Mouse (Mus musculus) inflammation-experienced regulatory T-cells, adult 6 months (primary cell): Measurements from ENCODE around the gene Crnkl1. TPM values are rescaled to one million over a fixed set of nuclear protein-coding genes. Genes with fewer than 3 reads are reported as not detected.
"Not testable (repeated sequence)": the region's sequence is repeated elsewhere in the genome, so short reads cannot be mapped to it uniquely, and the experiment has no call there.

Source experiments
- ATAC-seq: one replicate; pipeline ENCODE4 v1.8.0; 2017
- polyA plus RNA-seq, 3 experiments: library from polyadenylated mRNA; unstranded; fragments of 100-300 nt; shearing (Covaris generic); gene quantifications; one replicate each; pipeline ENCODE4 v1.2.1; 2017

Gene Crnkl1
- polyA plus RNA-seq, 3 experiments from 2014 or later = 52.1 to 54.4 (median 52.6) TPM

DNA sequence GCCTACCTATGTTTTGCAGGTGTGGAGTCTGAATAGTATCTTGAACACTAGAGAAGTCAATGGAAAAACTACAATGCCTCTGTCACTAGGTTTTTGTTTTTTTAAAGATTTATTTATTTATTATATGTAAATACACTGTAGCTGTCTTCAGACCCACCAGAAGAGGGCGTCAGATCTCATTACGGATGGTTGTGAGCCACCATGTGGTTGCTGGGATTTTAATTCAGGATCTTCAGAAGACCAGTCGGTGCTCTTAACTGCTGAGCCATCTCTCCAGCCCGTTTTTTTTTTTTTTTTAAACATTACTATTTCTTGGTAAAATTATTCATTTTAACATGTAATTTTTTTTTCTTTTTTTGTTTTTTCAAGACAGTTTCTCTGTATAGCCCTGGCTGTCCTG lies 28.9 kb downstream of the Crnkl1 start:
- not testable (repeated sequence) for ATAC-seq

DNA sequence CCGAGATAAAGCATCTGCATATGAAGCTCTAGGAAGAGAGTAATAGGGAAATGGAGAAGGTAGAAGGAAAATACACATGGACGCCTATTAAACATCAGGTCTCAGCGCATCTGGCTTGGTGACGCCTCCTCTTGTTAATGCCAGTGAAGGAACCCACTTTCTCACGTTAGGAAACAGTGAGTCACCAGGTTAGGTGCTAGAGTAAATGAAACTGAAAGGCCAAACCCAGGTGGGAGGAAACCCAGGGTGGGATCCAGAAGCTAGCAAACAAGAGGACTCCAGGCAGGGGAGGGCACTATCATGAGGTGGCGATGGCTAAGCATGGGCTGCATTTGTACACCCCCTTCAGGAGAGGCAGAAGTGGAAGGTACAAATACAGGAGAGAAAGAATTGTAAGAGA lies 29.7 kb downstream of the Crnkl1 start:
- peak; percentile 81 for ATAC-seq

DNA sequence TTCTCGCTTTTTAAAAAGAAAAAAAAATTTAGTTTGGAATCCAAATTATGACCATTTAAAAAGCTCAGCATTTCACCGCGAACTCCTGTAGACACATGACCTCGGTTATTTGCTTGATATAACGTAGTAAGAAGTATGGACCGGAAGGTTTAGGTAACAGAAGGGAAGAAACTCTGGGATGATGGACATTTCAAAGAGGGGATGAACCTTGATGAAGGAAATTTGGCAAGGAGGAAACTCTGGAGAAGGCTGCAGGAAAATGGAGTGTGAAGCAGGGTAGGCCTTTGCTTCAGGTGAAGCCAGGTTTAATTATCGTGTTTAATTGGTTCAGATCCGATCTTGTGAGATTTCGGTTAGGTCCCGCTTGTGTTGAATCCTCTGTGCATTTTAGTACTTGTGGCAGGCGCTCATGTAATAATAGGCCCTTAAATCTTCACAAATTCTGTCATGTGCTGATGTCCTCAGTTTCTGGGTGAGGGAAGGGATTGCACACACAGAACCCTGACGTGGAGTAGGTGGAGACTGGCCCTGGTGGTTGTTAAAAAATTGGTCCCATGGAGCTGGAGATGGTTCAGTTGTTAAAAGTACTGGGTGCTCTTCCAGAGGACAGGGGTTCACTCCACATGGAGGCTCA lies 30.7 kb downstream of the Crnkl1 start:
- no peak for ATAC-seq

DNA sequence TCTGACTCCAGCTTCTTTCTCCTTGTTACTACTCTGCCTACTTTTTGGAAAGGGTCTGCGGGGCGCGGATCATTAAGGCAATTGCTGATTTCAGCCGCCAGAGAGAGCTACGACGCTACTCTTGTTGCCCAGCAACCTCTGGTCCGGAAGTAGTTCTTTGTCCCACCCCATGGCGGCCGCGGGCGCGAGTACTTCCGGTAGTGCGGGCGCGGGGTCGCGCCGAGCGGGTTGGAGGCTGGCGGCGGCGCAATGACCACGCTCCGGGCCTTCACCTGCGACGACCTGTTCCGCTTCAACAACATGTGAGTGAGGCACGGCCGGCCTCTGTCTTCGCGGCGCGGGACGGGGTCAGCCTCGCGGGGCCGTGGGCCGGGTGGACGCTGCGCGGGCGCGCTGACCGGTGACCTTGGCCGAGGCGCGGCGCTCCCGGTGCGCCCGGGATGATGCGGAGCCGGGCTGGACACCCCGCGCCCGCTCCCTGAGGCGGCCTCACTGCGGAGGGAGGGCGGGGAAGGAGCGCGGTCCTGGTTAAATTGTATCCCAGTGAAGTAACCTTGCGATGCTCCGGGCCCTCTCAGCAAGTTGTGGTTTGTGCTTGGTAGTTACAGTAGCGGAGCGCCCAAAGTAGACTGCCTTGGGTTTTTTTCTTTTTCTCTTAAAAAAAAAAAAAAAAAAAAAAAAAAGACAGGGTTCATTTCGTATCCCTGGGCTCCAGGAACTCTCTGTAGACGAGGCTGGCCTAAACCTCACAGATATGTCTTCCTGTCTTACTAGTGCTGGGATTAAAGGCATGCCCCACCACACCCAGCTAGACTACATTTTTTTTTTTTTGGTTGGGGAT lies 31.5 kb downstream of the Crnkl1 start:
- peak; percentile 84 for ATAC-seq

DNA sequence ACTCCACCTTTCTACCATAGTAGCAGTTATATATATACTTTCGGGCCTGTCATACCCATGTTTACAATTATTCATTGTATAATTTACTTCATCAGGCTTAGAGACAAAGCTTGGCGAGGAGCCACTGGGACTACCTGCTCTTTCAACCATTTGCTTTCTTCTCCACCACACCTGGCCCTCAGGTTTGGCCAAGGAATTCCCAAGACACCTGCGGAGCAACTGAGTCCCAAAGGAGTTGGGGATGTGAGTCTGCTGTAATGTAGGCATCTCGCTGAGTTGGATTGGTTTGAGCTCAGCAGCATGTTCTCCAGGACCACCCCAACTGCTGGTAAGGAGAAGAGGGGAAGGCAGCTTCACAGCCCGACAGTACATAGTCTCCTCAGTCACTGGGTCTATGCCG lies 33.0 kb downstream of the Crnkl1 start, which contains the start of gene Naa20:
TSS of gene Naa20 (plus strand) at position 239 of the 400 bp plus-strand sequence.
- ATAC-seq = no peak

- ATAC-seq = not testable (repeated sequence)
Observed at GRCm38 (mm10) chr2:145900318-145900717, 34.5 kb downstream of the Crnkl1 start.

DNA sequence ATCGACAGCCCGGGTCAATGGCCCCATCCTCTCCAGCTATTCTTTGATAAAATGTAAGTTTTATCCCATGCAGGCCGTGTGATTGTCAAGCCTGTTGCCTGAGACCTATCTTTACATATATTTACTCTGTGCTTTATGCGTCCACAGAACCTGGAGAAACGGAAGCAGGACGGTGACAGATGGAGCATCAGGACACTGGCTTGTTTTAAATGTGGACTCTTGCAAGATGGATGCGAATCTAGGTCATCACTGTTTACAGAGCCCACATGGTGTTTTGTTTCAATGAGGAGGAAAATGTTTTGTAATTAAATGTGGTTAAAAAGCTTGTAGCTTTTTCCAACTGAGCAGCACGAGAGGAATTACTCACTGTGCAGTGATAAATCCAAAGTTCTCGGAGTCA lies 36.7 kb downstream of the Crnkl1 start:
- ATAC-seq = no peak

DNA sequence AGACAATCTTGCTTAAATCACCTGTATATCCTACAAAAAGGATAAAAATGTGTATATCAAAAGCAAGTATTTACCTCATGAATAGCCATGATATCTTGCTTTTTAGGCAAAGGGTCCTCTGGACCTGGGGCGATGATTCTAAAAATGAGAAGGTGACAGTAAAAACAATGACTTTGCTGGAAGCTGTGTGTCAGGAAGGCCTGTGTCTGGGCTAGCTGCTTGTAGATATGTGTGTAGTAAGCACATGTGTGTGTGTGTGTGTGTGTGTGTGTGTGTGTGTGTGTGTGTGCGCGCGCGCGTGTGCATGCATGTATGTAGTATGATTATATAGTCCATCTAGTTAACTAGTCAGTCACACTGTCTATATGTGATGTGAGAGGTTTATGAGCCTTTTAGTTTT lies 41.1 kb downstream of the Crnkl1 start:
- no peak for ATAC-seq

- ATAC-seq = no peak
Observed at GRCm38 (mm10) chr2:145890571-145890970, 44.2 kb downstream of the Crnkl1 start.

- no peak for ATAC-seq
Observed at GRCm38 (mm10) chr2:145888766-145889480, 45.9 kb downstream of the Crnkl1 start.

- no peak for ATAC-seq
Observed at GRCm38 (mm10) chr2:145887937-145888765, 46.7 kb downstream of the Crnkl1 start.

- ATAC-seq = no peak
Observed at GRCm38 (mm10) chr2:145884913-145885785, 49.7 kb downstream of the Crnkl1 start.

DNA sequence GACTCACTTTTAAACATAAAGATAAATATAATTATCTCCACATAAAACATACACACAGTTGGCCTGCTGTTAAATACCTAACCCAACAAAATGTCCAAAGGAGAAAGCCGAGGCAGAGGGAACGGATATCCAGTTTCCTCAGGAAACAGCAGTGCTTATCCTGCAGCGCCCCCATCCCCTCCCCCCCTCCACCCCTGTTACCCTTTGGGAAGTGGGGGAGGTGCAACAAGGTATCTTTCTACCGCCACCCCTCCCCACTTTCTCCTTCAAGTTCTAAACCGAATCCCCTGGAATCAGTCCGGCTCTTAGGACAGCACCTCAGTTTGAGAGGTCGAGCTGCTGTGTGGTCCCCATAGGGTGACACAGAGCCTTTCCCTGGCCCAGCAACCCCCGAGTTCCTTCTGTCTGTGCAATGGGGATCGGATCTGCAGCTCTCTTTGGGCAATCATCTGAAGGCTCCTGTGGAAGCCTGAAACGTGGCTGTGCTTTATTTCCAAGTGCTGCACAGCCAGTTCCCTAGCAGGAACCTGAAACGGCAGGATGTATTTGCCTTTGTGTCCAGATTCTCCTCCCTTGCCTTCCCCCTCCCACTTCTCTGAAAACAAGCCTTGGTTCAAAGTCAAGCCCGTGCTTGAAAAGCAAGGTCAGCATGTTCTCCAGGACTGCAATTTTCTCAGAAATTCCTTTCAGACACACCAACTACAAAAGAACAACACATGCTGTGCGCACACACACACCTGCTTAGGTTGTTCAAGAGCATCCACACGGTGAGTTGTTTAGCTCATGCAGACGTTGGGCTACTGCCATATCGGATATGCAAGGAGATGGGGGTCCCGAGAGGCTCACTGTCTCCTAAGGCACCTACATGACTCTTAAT lies 50.5 kb downstream of the Crnkl1 start:
- no peak for ATAC-seq

DNA sequence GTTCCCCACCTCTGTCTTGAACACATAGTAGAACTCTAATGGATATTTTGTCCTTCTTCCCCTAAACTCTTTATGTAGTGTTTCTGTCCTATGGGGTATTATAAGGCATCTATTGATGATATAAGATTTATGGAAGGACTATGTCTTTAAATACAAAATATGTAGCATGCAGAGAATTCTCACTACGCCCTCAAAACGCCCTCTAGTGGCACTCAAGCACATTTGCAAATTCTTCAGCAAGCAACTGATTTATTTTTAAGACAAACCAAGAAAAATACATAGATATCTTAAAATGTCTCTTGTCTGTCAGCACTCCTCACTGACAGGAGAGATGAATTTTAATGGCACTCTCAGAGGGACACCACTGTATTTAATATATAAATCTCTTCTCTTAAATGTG lies 52.4 kb downstream of the Crnkl1 start:
- peak; percentile 21 for ATAC-seq

DNA sequence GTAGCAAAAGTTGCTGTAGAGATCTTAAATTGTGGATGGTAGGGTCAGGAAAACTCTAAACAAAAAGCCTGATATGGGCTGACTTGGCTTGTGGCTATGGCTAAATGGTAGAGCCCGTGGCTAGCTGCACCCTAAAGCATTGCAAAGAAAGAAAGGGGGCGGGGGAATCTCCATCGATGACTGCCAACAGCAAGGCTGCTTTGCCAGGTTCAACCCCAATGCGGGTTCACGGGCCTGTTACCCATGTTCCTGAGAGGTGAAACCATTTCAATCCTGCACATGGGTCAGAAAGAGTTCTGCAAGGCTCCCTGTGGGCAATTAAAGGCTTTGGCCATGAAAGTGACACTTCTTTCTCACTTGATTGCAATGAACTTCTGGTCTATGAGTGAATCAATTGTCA lies 52.9 kb downstream of the Crnkl1 start:
- ATAC-seq = no peak

DNA sequence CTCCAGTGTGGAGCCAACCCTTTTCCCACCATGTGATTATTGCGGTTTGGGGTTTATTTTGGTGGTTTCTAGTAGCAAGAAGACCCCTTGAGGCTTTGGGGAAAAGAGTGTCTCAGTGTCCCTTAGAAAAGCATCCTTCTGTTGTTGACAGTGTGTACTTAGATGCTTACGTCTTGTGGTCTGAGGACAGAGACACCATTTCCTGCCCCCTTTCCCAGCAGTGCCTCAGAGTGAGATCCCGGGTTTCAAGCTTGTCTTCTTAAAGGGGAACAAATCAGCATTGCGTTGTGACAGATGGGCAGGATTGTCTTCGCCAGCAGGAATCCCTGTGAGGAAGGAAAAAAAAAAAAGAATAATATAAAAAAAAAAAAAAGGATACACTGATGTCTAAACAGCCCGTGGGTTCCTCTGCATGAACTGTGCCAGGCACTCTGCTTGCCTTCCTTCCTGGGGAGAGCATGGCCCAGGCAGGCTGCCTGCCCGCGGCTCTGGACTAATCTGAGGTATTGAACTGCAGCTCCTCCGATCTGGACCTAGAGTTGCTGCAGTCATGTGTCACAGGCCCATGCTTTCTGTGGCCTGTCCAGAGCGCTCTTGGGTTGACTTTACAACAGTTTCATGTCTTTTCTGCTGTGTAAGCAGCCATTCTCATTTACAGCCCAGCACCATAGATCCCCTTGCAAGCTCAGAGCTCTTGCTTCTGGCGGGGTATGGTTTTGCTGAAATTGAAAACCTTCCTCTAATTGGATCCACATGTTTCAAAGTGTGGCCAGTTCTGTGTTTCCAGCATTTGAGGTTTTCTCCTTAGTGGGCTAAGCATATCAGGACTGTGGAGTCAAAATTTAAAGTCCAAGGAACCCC lies 53.7 kb downstream of the Crnkl1 start:
- ATAC-seq = no peak

- ATAC-seq = no peak
Observed at GRCm38 (mm10) chr2:145877191-145877590, 57.6 kb downstream of the Crnkl1 start.

DNA sequence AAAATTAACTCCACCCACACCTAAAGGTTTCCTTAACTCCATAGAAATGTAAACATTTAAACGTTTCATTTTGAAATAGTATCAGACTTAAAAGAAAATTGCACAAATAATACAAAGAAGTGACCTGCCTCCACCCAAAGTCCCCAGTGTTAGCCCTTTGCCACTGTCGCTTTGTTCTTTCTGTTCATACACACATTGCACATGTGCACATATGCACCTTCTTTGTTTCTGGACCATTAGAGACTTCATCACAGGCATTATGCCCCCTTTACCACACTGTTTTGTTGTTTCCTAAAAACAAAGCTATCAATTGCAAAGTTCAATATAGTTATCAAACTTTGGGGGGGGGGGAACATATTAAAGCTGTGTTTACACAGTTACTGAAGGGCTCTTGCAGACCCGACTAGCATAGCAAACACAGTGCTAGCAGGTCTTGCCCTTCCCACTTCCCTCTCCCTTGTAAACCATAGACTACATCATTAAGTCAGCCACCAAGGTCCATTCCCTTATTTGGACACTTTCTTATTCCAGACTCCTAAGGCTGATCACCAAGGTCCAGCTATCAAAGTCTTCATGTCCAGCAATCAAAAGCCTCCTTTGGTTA lies 59.8 kb downstream of the Crnkl1 start:
- ATAC-seq = no peak

DNA sequence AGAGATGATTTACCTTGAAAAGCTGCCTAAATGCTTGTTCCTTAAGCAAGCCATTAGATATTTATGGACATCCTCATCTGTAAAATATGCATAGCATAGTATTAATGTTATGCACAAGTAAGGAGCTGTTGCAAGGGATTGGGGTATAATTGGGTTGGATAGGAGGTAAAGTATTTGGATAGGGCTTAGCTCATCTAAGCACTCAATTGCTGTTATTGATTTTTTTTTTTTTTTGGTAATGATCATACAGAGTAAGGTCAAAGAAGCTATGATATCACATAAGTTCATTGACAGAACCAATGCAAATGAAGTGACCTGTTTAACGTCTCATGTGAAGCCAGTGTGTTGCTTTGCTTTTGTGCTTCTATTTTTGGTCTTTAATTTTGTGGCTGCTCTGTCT lies 60.9 kb downstream of the Crnkl1 start:
- ATAC-seq = no peak
